Mouse (Mus musculus): ENCODE results near the gene Pknox2.

- TF ChIP-seq CTCF (IDR thresholded peaks at IDR 0.05; ENCODE audit: control insufficient read depth, insufficient read depth, low read length) (peak; percentile 23; the same call in 1 of the 2 replicates), POLR2A (IDR thresholded peaks at IDR 0.05; ENCODE audit: borderline replicate concordance, control insufficient read depth, low read depth, low read length) (no peak)
Observed at GRCm38 (mm10) chr9:37124696-37125480, 22.3 kb downstream of the Pknox2 start.

Measured in bone marrow, adult 2 months (tissue).